Comparison of ENCODE assay signal across 22 mouse cellular contexts in genomic region chr1:72379752-72380353, GRCm38 (mm10).
A peak's percentile ranks its signal among the peaks of the same experiment; 100 is the strongest.
DNase-seq lines count a peak whose midpoint lies in the region; ATAC-seq and TF ChIP-seq lines count a peak whose summit lies in the region.
"Had no signal": no experiment of that assay in that cellular context is flagged by ENCODE, and none has a peak within 500 bp of the region (broad histone marks: within the 10 kb centered on the region; RNA-seq: fewer than 3 reads in every experiment).

No protein-coding gene starts in this region.

- no peak overlapping the region for H3K27ac ChIP-seq in forebrain, embryonic 13.5 days
- no peak overlapping the region for H3K27ac ChIP-seq in forebrain, embryonic 11.5 days (ENCODE audit: low read depth, low read length)
- peak overlapping the region; percentile 43 for H3K27ac ChIP-seq in hindbrain, embryonic 15.5 days (replicated peaks)
- H3K27ac ChIP-seq in hindbrain, embryonic 11.5 days (ENCODE audit: low read depth, low read length), result no peak overlapping the region
- H3K27ac ChIP-seq in hindbrain, embryonic 16.5 days (ENCODE audit: low read depth, low read length), result peak overlapping the region; percentile 30
- no peak overlapping the region for H3K27ac ChIP-seq in left cerebral cortex, adult 2 months
- H3K27ac ChIP-seq: embryonic facial prominence, embryonic 15.5 days; heart, adult 2 months; kidney, postnatal 0 days; limb, embryonic 12.5 days; macrophage had no signal

- H3K4me2 ChIP-seq in forebrain, embryonic 13.5 days, result no peak overlapping the region
- H3K4me2 ChIP-seq in forebrain, embryonic 11.5 days (ENCODE audit: low read depth, low read length, severe bottlenecking), result no peak overlapping the region
- H3K4me2 ChIP-seq in hindbrain, embryonic 15.5 days, result no peak overlapping the region
- no peak overlapping the region for H3K4me2 ChIP-seq in hindbrain, embryonic 11.5 days (replicated peaks; ENCODE audit: low read depth, low read length)
- no peak overlapping the region for H3K4me2 ChIP-seq in hindbrain, embryonic 16.5 days (ENCODE audit: low read length)
- H3K4me2 ChIP-seq: embryonic facial prominence, embryonic 15.5 days; limb, embryonic 12.5 days; liver, embryonic 11.5 days had no signal

- 85% methylated on average over 11 of the region's 11 CpGs for WGBS in forebrain, embryonic 13.5 days
- WGBS in forebrain, embryonic 11.5 days, result 91% methylated on average over 11 of the region's 11 CpGs
- 71% methylated on average over 11 of the region's 11 CpGs for WGBS in hindbrain, embryonic 15.5 days
- 90% methylated on average over 11 of the region's 11 CpGs for WGBS in hindbrain, embryonic 11.5 days
- 61% methylated on average over 11 of the region's 11 CpGs for WGBS in hindbrain, embryonic 16.5 days

- no peak overlapping the region for H3K9ac ChIP-seq in forebrain, embryonic 13.5 days
- no peak overlapping the region for H3K9ac ChIP-seq in forebrain, embryonic 11.5 days (ENCODE audit: low read length)
- no peak overlapping the region for H3K9ac ChIP-seq in hindbrain, embryonic 15.5 days
- H3K9ac ChIP-seq in hindbrain, embryonic 11.5 days (ENCODE audit: low read depth, low read length), result no peak overlapping the region
- no peak overlapping the region for H3K9ac ChIP-seq in hindbrain, embryonic 16.5 days (ENCODE audit: low read depth, low read length)
- H3K9ac ChIP-seq: embryonic facial prominence, embryonic 15.5 days; limb, embryonic 12.5 days; liver, postnatal 0 days had no signal

- no peak overlapping the region for H3K4me3 ChIP-seq in forebrain, embryonic 13.5 days
- H3K4me3 ChIP-seq in forebrain, embryonic 11.5 days (ENCODE audit: low read depth, low read length), result no peak overlapping the region
- no peak overlapping the region for H3K4me3 ChIP-seq in hindbrain, embryonic 15.5 days
- H3K4me3 ChIP-seq in hindbrain, embryonic 11.5 days (ENCODE audit: low read depth, low read length), result no peak overlapping the region
- no peak overlapping the region for H3K4me3 ChIP-seq in hindbrain, embryonic 16.5 days (ENCODE audit: low read length)
- no peak overlapping the region for H3K4me3 ChIP-seq in left cerebral cortex, adult 2 months
- H3K4me3 ChIP-seq: embryonic facial prominence, embryonic 15.5 days; heart, adult 2 months; limb, embryonic 12.5 days had no signal

- no peak for DNase-seq in forebrain, embryonic 11.5 days (ENCODE audit: low spot score)
- no peak for DNase-seq in hindbrain, embryonic 11.5 days (ENCODE audit: low spot score)
- DNase-seq in Muller cell, postnatal 12 days (ENCODE audit: inconsistent ontology term), result peak; percentile 17
- DNase-seq in left cerebral cortex, adult 2 months (ENCODE audit: extremely low spot score in 1 of 2, low spot score in 2 of 2), result no peak
- no peak for DNase-seq in cerebellum, adult 18-20 months
- DNase-seq: adrenal gland, postnatal 10 days; cerebellum, adult 9-11 months; gastrocnemius, postnatal 14 days; heart, adult 2 months; kidney, adult 18-20 months; liver, postnatal 0 days; thymus, adult 2 months had no signal

- peaks cover 15% of the 10 kb centered on the region; the same call in 1 of the 2 replicates for H3K36me3 ChIP-seq in forebrain, embryonic 13.5 days (ENCODE audit: poor library complexity, severe bottlenecking)
- H3K36me3 ChIP-seq in forebrain, embryonic 11.5 days (ENCODE audit: control insufficient read depth, insufficient read depth, low read length), result no peaks in the 10 kb centered on the region; the same call in 1 of the 2 replicates
- no peaks in the 10 kb centered on the region for H3K36me3 ChIP-seq in hindbrain, embryonic 15.5 days
- no peaks in the 10 kb centered on the region for H3K36me3 ChIP-seq in hindbrain, embryonic 11.5 days (ENCODE audit: control insufficient read depth, insufficient read depth, low read length)
- H3K36me3 ChIP-seq in hindbrain, embryonic 16.5 days (ENCODE audit: control insufficient read depth, insufficient read depth, low read length), result no peaks in the 10 kb centered on the region
- H3K36me3 ChIP-seq: embryonic facial prominence, embryonic 15.5 days had no signal

- no peaks in the 10 kb centered on the region for H3K9me3 ChIP-seq in forebrain, embryonic 13.5 days (replicated peaks)
- no peaks in the 10 kb centered on the region for H3K9me3 ChIP-seq in forebrain, embryonic 11.5 days (ENCODE audit: control insufficient read depth, low read length)
- H3K9me3 ChIP-seq in hindbrain, embryonic 15.5 days, result no peaks in the 10 kb centered on the region
- H3K9me3 ChIP-seq in hindbrain, embryonic 11.5 days (ENCODE audit: control insufficient read depth, low read length), result no peaks in the 10 kb centered on the region
- no peaks in the 10 kb centered on the region for H3K9me3 ChIP-seq in hindbrain, embryonic 16.5 days (ENCODE audit: control insufficient read depth, low read length)
- H3K9me3 ChIP-seq: embryonic facial prominence, embryonic 15.5 days; limb, embryonic 12.5 days had no signal

- H3K4me1 ChIP-seq in forebrain, embryonic 13.5 days, result 0 out of 2 replicates have a peak, but pooled peaks cover 3% of the 10 kb centered on the region
- no peaks in the 10 kb centered on the region for H3K4me1 ChIP-seq in forebrain, embryonic 11.5 days (replicated peaks; ENCODE audit: control insufficient read depth, insufficient read depth, low read length)
- 0 out of 2 replicates have a peak, but pooled peaks cover 4% of the 10 kb centered on the region for H3K4me1 ChIP-seq in hindbrain, embryonic 15.5 days (replicated peaks)
- H3K4me1 ChIP-seq in hindbrain, embryonic 11.5 days (replicated peaks; ENCODE audit: control insufficient read depth, insufficient read depth, low read length), result no peaks in the 10 kb centered on the region
- H3K4me1 ChIP-seq in hindbrain, embryonic 16.5 days (ENCODE audit: control insufficient read depth, insufficient read depth, low read depth, low read length), result no peaks in the 10 kb centered on the region; the same call in 1 of the 2 replicates
- H3K4me1 ChIP-seq: embryonic facial prominence, embryonic 15.5 days; limb, embryonic 12.5 days had no signal

- no peaks in the 10 kb centered on the region for H3K27me3 ChIP-seq in forebrain, embryonic 13.5 days
- no peaks in the 10 kb centered on the region for H3K27me3 ChIP-seq in forebrain, embryonic 11.5 days (ENCODE audit: control insufficient read depth, insufficient read depth, low read length)
- H3K27me3 ChIP-seq in hindbrain, embryonic 15.5 days, result no peaks in the 10 kb centered on the region
- H3K27me3 ChIP-seq in hindbrain, embryonic 11.5 days (ENCODE audit: control insufficient read depth, insufficient read depth, low read length), result no peaks in the 10 kb centered on the region
- H3K27me3 ChIP-seq in hindbrain, embryonic 16.5 days (replicated peaks; ENCODE audit: control insufficient read depth, insufficient read depth, low read length), result no peaks in the 10 kb centered on the region
- H3K27me3 ChIP-seq: embryonic facial prominence, embryonic 15.5 days; limb, embryonic 12.5 days had no signal

- peak; percentile 43; the same call in 1 of the 2 replicates for ATAC-seq in forebrain, embryonic 13.5 days
- no peak for ATAC-seq in forebrain, embryonic 11.5 days (replicated peaks; ENCODE audit: low FRiP score)
- ATAC-seq in hindbrain, embryonic 15.5 days (ENCODE audit: low FRiP score, low read depth), result peak; percentile 82; the same call in 1 of the 2 replicates
- no peak for ATAC-seq in hindbrain, embryonic 11.5 days (ENCODE audit: low FRiP score)
- ATAC-seq in hindbrain, embryonic 16.5 days, result peak; percentile 82
- ATAC-seq: inflammation-experienced regulatory T-cells, adult 6 months; liver, postnatal 0 days; lung, postnatal 0 days had no signal

- no peak for TF ChIP-seq CTCF in left cerebral cortex, adult 2 months (IDR thresholded peaks at IDR 0.05)

- intact Hi-C loops in left cerebral cortex, adult 2 months (cut with DNase I), result no loop called here

Comparison
In these comparisons a context has a peak if more than half of its experiments do, and no peak if none do; other contexts are left out.
1. ATAC-seq: peak in forebrain, embryonic 13.5 days (single experiment), hindbrain, embryonic 15.5 days (single experiment) and hindbrain, embryonic 16.5 days (single experiment); none in forebrain, embryonic 11.5 days (single experiment) and hindbrain, embryonic 11.5 days (single experiment).
2. H3K27ac ChIP-seq: peak in hindbrain, embryonic 15.5 days (single experiment) and hindbrain, embryonic 16.5 days (single experiment); none in forebrain, embryonic 13.5 days (single experiment), forebrain, embryonic 11.5 days (single experiment), hindbrain, embryonic 11.5 days (single experiment) and left cerebral cortex, adult 2 months (single experiment).